Mouse (Mus musculus): ENCODE data around the gene Lrfn3. TPM values are rescaled to one million over a fixed set of nuclear protein-coding genes. Genes with fewer than 3 reads are reported as not detected.

Lrfn3 gene
- polyA plus RNA-seq, 1 experiment from 2014 or later, result 4.9 TPM

- Histone ChIP-seq H3K9ac (no peak overlapping the region), H3K4me2 (no peak overlapping the region), H3K36me3 (no peaks in the 10 kb centered on the region), H3K27ac (no peak overlapping the region), H3K4me1 (peaks cover 8% of the 10 kb centered on the region; the same call in 1 of the 2 replicates), H3K9me3 (no peaks in the 10 kb centered on the region), H3K4me3 (replicated peaks) (no peak overlapping the region), H3K27me3 (replicated peaks) (peaks cover 16% of the 10 kb centered on the region; the same call in 1 of the 2 replicates)
- peak; percentile 25; the same call in 1 of the 2 replicates for ATAC-seq (ENCODE audit: insufficient read depth, low FRiP score, low read depth)
- 4% methylated on average over 9 of the region's 9 CpGs for WGBS
These were observed 26.2 kb downstream of the Lrfn3 start for GRCm38 (mm10) chr7:30336384-30336783.

- Histone ChIP-seq H3K9me3 (no peaks in the 10 kb centered on the region), H3K36me3 (no peaks in the 10 kb centered on the region)
- 76% methylated on average over 6 of the region's 6 CpGs for WGBS
These were observed 26.9 kb downstream of the Lrfn3 start for GRCm38 (mm10) chr7:30335688-30336087.

GRCm38 (mm10) chr7:30334563-30334962, 28.0 kb downstream of the Lrfn3 start:
- ATAC-seq (ENCODE audit: insufficient read depth, low FRiP score, low read depth), result no peak
- no peaks in the 10 kb centered on the region for H3K9me3 ChIP-seq
- no peak overlapping the region for H3K4me3 ChIP-seq (replicated peaks)
- H3K4me2 ChIP-seq, result no peak overlapping the region
- peaks cover 16% of the 10 kb centered on the region; the same call in 1 of the 2 replicates for H3K27me3 ChIP-seq (replicated peaks)
- no peak overlapping the region for H3K9ac ChIP-seq
- no peaks in the 10 kb centered on the region for H3K36me3 ChIP-seq
- H3K4me1 ChIP-seq, result peaks cover 8% of the 10 kb centered on the region; the same call in 1 of the 2 replicates
- 67% methylated on average over 5 of the region's 5 CpGs for WGBS
- no peak overlapping the region for H3K27ac ChIP-seq

More at GRCm38 (mm10) chr7:30335688-30336087, 26.9 kb downstream of the Lrfn3 start:
- peaks cover 8% of the 10 kb centered on the region; the same call in 1 of the 2 replicates for H3K4me1 ChIP-seq
- H3K9ac ChIP-seq, result no peak overlapping the region
- no peak overlapping the region for H3K4me2 ChIP-seq
- H3K27me3 ChIP-seq (replicated peaks), result peaks cover 16% of the 10 kb centered on the region; the same call in 1 of the 2 replicates
- no peak overlapping the region for H3K4me3 ChIP-seq (replicated peaks)
- no peak for ATAC-seq (ENCODE audit: insufficient read depth, low FRiP score, low read depth)
- no peak overlapping the region for H3K27ac ChIP-seq

GRCm38 (mm10) chr7:30333436-30333835, 29.1 kb downstream of the Lrfn3 start:
- no peak overlapping the region for H3K4me3 ChIP-seq (replicated peaks)
- H3K27me3 ChIP-seq (replicated peaks), result peaks cover 13% of the 10 kb centered on the region; the same call in 1 of the 2 replicates
- peak; percentile 45; the same call in 1 of the 2 replicates for ATAC-seq (ENCODE audit: insufficient read depth, low FRiP score, low read depth)
- no peaks in the 10 kb centered on the region for H3K36me3 ChIP-seq
- peaks cover 8% of the 10 kb centered on the region; the same call in 1 of the 2 replicates for H3K4me1 ChIP-seq
- no peak overlapping the region for H3K9ac ChIP-seq
- no peaks in the 10 kb centered on the region for H3K9me3 ChIP-seq
- WGBS, result 13% methylated on average over 4 of the region's 4 CpGs
- H3K27ac ChIP-seq, result 0 out of 2 replicates have a peak overlapping the region, but pooled peaks have one; percentile 16
- no peak overlapping the region for H3K4me2 ChIP-seq

- Histone ChIP-seq H3K27me3 (replicated peaks) (peaks cover 13% of the 10 kb centered on the region; the same call in 1 of the 2 replicates), H3K4me2 (no peak overlapping the region), H3K36me3 (no peaks in the 10 kb centered on the region), H3K9me3 (no peaks in the 10 kb centered on the region), H3K9ac (no peak overlapping the region), H3K27ac (no peak overlapping the region), H3K4me1 (peaks cover 8% of the 10 kb centered on the region; the same call in 1 of the 2 replicates), H3K4me3 (replicated peaks) (no peak overlapping the region)
- 67% methylated on average over 18 of the region's 18 CpGs for WGBS
- no peak for ATAC-seq (ENCODE audit: insufficient read depth, low FRiP score, low read depth)
These were observed 29.8 kb downstream of the Lrfn3 start for GRCm38 (mm10) chr7:30332622-30333259.

GRCm38 (mm10) chr7:30331887-30332286, 30.7 kb downstream of the Lrfn3 start:
- WGBS, result 8% methylated on average over 13 of the region's 13 CpGs
- Histone ChIP-seq H3K4me3 (replicated peaks) (no peak overlapping the region), H3K4me2 (peak overlapping the region; percentile 24; the same call in 1 of the 2 replicates), H3K27me3 (replicated peaks) (peaks cover 13% of the 10 kb centered on the region; the same call in 1 of the 2 replicates), H3K36me3 (no peaks in the 10 kb centered on the region), H3K9ac (no peak overlapping the region), H3K4me1 (peaks cover 8% of the 10 kb centered on the region; the same call in 1 of the 2 replicates), H3K27ac (no peak overlapping the region), H3K9me3 (no peaks in the 10 kb centered on the region)
- peak; percentile 73; the same call in 1 of the 2 replicates for ATAC-seq (ENCODE audit: insufficient read depth, low FRiP score, low read depth)

GRCm38 (mm10) chr7:30328379-30328778, 34.2 kb downstream of the Lrfn3 start:
- H3K9me3 ChIP-seq, result no peaks in the 10 kb centered on the region
- H3K27ac ChIP-seq, result no peak overlapping the region
- ATAC-seq (ENCODE audit: insufficient read depth, low FRiP score, low read depth), result no peak
- H3K4me3 ChIP-seq (replicated peaks), result no peak overlapping the region
- H3K4me1 ChIP-seq, result peaks cover 3% of the 10 kb centered on the region; the same call in 1 of the 2 replicates
- no peaks in the 10 kb centered on the region for H3K36me3 ChIP-seq
- no peak overlapping the region for H3K4me2 ChIP-seq
- no peaks in the 10 kb centered on the region for H3K27me3 ChIP-seq (replicated peaks)
- 45% methylated on average over 10 of the region's 10 CpGs for WGBS
- no peak overlapping the region for H3K9ac ChIP-seq

- no peak for ATAC-seq (ENCODE audit: insufficient read depth, low FRiP score, low read depth)
- WGBS, result 55% methylated on average over 15 of the region's 15 CpGs
- H3K27me3 ChIP-seq (replicated peaks), result no peaks in the 10 kb centered on the region
- peaks cover 3% of the 10 kb centered on the region; the same call in 1 of the 2 replicates for H3K4me1 ChIP-seq
- H3K9ac ChIP-seq, result no peak overlapping the region
- H3K4me2 ChIP-seq, result no peak overlapping the region
- H3K27ac ChIP-seq, result no peak overlapping the region
- no peaks in the 10 kb centered on the region for H3K36me3 ChIP-seq
- no peak overlapping the region for H3K4me3 ChIP-seq (replicated peaks)
- H3K9me3 ChIP-seq, result no peaks in the 10 kb centered on the region
These were observed 35.4 kb downstream of the Lrfn3 start for GRCm38 (mm10) chr7:30327140-30327539.

- Histone ChIP-seq H3K27ac (no peak overlapping the region), H3K4me1 (peaks cover 4% of the 10 kb centered on the region; the same call in 1 of the 2 replicates), H3K9me3 (no peaks in the 10 kb centered on the region), H3K36me3 (no peaks in the 10 kb centered on the region), H3K4me3 (replicated peaks) (no peak overlapping the region), H3K9ac (no peak overlapping the region), H3K27me3 (replicated peaks) (no peaks in the 10 kb centered on the region), H3K4me2 (no peak overlapping the region)
- ATAC-seq (ENCODE audit: insufficient read depth, low FRiP score, low read depth), result no peak
These were observed 36.1 kb downstream of the Lrfn3 start for GRCm38 (mm10) chr7:30326427-30326826.

- 44% methylated on average over 2 of the region's 2 CpGs for WGBS
- no peak overlapping the region for H3K4me3 ChIP-seq (replicated peaks)
- no peaks in the 10 kb centered on the region for H3K36me3 ChIP-seq
- no peak overlapping the region for H3K4me2 ChIP-seq
- no peaks in the 10 kb centered on the region for H3K9me3 ChIP-seq
- H3K4me1 ChIP-seq, result peaks cover 11% of the 10 kb centered on the region; the same call in 1 of the 2 replicates
- H3K27ac ChIP-seq, result no peak overlapping the region
- no peak for ATAC-seq (ENCODE audit: insufficient read depth, low FRiP score, low read depth)
- no peak overlapping the region for H3K9ac ChIP-seq
- H3K27me3 ChIP-seq (replicated peaks), result no peaks in the 10 kb centered on the region
These were observed 37.2 kb downstream of the Lrfn3 start for GRCm38 (mm10) chr7:30325364-30325763.

- WGBS, result 82% methylated on average over 5 of the region's 5 CpGs
- Histone ChIP-seq H3K36me3 (no peaks in the 10 kb centered on the region), H3K27ac (no peak overlapping the region), H3K9ac (no peak overlapping the region), H3K4me2 (no peak overlapping the region), H3K9me3 (no peaks in the 10 kb centered on the region), H3K4me3 (replicated peaks) (no peak overlapping the region), H3K27me3 (replicated peaks) (no peaks in the 10 kb centered on the region), H3K4me1 (peaks cover 11% of the 10 kb centered on the region; the same call in 1 of the 2 replicates)
- ATAC-seq (ENCODE audit: insufficient read depth, low FRiP score, low read depth), result no peak
These were observed 38.1 kb downstream of the Lrfn3 start for GRCm38 (mm10) chr7:30324300-30324944.

- H3K27ac ChIP-seq, result peak within 1 kb of the TSS; percentile 92
- no peaks in the 10 kb centered on the region for H3K27me3 ChIP-seq (replicated peaks)
- H3K4me2 ChIP-seq, result peak within 1 kb of the TSS; percentile 78
- no peaks in the 10 kb centered on the region for H3K9me3 ChIP-seq
- H3K4me3 ChIP-seq (replicated peaks), result peak within 1 kb of the TSS; percentile 75
- H3K9ac ChIP-seq, result no peak within 1 kb of the TSS
- no peak for ATAC-seq (ENCODE audit: insufficient read depth, low FRiP score, low read depth)
- peaks cover 11% of the 10 kb centered on the region; the same call in 1 of the 2 replicates for H3K4me1 ChIP-seq
- no peaks in the 10 kb centered on the region for H3K36me3 ChIP-seq
- WGBS, result 76% methylated on average over 3 of the region's 3 CpGs
These were observed 38.8 kb downstream of the Lrfn3 start, which contains the start of gene Sdhaf1 for GRCm38 (mm10) chr7:30323795-30324194. TSS of gene Sdhaf1 (minus strand) at chr7:30323895.
